Mouse (Mus musculus): ENCODE data around the gene Acot13.
"Not testable (repeated sequence)": the region's sequence is repeated elsewhere in the genome, so short reads cannot be mapped to it uniquely, and the experiment has no call there.

The Acot13 gene

GRCm38 (mm10) chr13:24831353-24832130 is at the start of gene Acot13, which contains the start of gene Tdp2:
TSS of gene Acot13 (minus strand) at chr13:24831540.
TSS of gene Tdp2 (plus strand) at chr13:24831679.
- peak; percentile 92 for DNase-seq

GRCm38 (mm10) chr13:24880704-24881103 is 49.4 kb upstream of the Acot13 start:
- DNase-seq, result no peak

GRCm38 (mm10) chr13:24880208-24880607 is 48.9 kb upstream of the Acot13 start:
- no peak for DNase-seq

- no peak for DNase-seq
Observed at GRCm38 (mm10) chr13:24879359-24880040, 48.2 kb upstream of the Acot13 start.

GRCm38 (mm10) chr13:24868233-24868632 is 36.9 kb upstream of the Acot13 start:
- DNase-seq, result no peak

GRCm38 (mm10) chr13:24867789-24868188 is 36.4 kb upstream of the Acot13 start:
- no peak for DNase-seq

- no peak for DNase-seq
Observed at GRCm38 (mm10) chr13:24866430-24867402, 35.4 kb upstream of the Acot13 start.

GRCm38 (mm10) chr13:24862520-24862919 is 31.2 kb upstream of the Acot13 start:
- peak; percentile 56 for DNase-seq

- no peak for DNase-seq
Observed at GRCm38 (mm10) chr13:24862021-24862420, 30.7 kb upstream of the Acot13 start.

- DNase-seq, result no peak
Observed at GRCm38 (mm10) chr13:24861084-24861483, 29.7 kb upstream of the Acot13 start.

- no peak for DNase-seq
Observed at GRCm38 (mm10) chr13:24859115-24859514, 27.8 kb upstream of the Acot13 start.

- no peak for DNase-seq
Observed at GRCm38 (mm10) chr13:24852570-24852969, 21.2 kb upstream of the Acot13 start.

GRCm38 (mm10) chr13:24851989-24852388 is 20.6 kb upstream of the Acot13 start:
- no peak for DNase-seq

GRCm38 (mm10) chr13:24849318-24849717 is 18.0 kb upstream of the Acot13 start:
- no peak for DNase-seq

GRCm38 (mm10) chr13:24844983-24845955 is 13.9 kb upstream of the Acot13 start, which contains the start of gene D130043K22Rik:
TSS of gene D130043K22Rik (plus strand) at chr13:24845135.
- DNase-seq, result peak; percentile 55

GRCm38 (mm10) chr13:24841702-24842101 is 10.4 kb upstream of the Acot13 start:
- no peak for DNase-seq

GRCm38 (mm10) chr13:24839831-24840230 is 8.5 kb upstream of the Acot13 start:
- DNase-seq, result no peak

- not testable (repeated sequence) for DNase-seq
Observed at GRCm38 (mm10) chr13:24837765-24838164, 6.4 kb upstream of the Acot13 start.

- DNase-seq, result no peak
Observed at GRCm38 (mm10) chr13:24832811-24833155, 1.4 kb upstream of the Acot13 start.

- DNase-seq, result no peak
Observed at GRCm38 (mm10) chr13:24832131-24832810, 931 bp upstream of the Acot13 start.

GRCm38 (mm10) chr13:24830756-24831352 is 486 bp downstream of the Acot13 start:
- DNase-seq, result no peak
